Mouse (Mus musculus): ENCODE measurements around the gene Folr1. TPM values are rescaled to one million over a fixed set of nuclear protein-coding genes. Genes with fewer than 3 reads are reported as not detected.

Folr1 gene
- 1.1 and 1.9 TPM in 2 replicates for polyA plus RNA-seq (2014; fragmentation: Nextera tagmentation; extraction: Ambion mirVana)

GRCm38 (mm10) chr7:101870629-101871028, at the start of gene Folr1:
TSS of gene Folr1 (minus strand) at chr7:101870788.
- no peak within 1 kb of the TSS for H3K9ac ChIP-seq (replicated peaks; ENCODE audit: low read depth, low read length)
- WGBS: 62% methylated on average over 2 of the region's 2 CpGs
- no peak for ATAC-seq (ENCODE audit: insufficient number of reproducible peaks, insufficient read depth, low FRiP score, low read depth)
- no peaks in the 10 kb centered on the region for H3K36me3 ChIP-seq (ENCODE audit: control insufficient read depth, insufficient read depth, low read length)
- no peak within 1 kb of the TSS for H3K27ac ChIP-seq (ENCODE audit: low read length)
- H3K4me3 ChIP-seq (ENCODE audit: low read depth, low read length): no peak within 1 kb of the TSS
- H3K4me2 ChIP-seq (replicated peaks; ENCODE audit: low read depth, low read length): no peak within 1 kb of the TSS
- H3K4me1 ChIP-seq (ENCODE audit: control insufficient read depth, insufficient read depth, low read length): no peaks in the 10 kb centered on the region
- H3K9me3 ChIP-seq (ENCODE audit: control insufficient read depth, low read depth, low read length): no peaks in the 10 kb centered on the region
- H3K27me3 ChIP-seq (ENCODE audit: control insufficient read depth, insufficient read depth, low read length): no peaks in the 10 kb centered on the region

- peaks cover 4% of the 10 kb centered on the region; the same call in 1 of the 2 replicates for H3K36me3 ChIP-seq (ENCODE audit: control insufficient read depth, insufficient read depth, low read length)
These were observed 47.5 kb upstream of the Folr1 start for GRCm38 (mm10) chr7:101918071-101918470.

GRCm38 (mm10) chr7:101911982-101912381, 41.4 kb upstream of the Folr1 start:
- no peaks in the 10 kb centered on the region for H3K27me3 ChIP-seq (ENCODE audit: control insufficient read depth, insufficient read depth, low read length)
- H3K9me3 ChIP-seq (ENCODE audit: control insufficient read depth, low read depth, low read length): no peaks in the 10 kb centered on the region
- 68% methylated on average over 3 of the region's 3 CpGs for WGBS
- H3K36me3 ChIP-seq (ENCODE audit: control insufficient read depth, insufficient read depth, low read length): peaks cover 39% of the 10 kb centered on the region
- H3K9ac ChIP-seq (replicated peaks; ENCODE audit: low read depth, low read length): no peak overlapping the region
- H3K4me1 ChIP-seq (ENCODE audit: control insufficient read depth, insufficient read depth, low read length): peaks cover 7% of the 10 kb centered on the region; the same call in 1 of the 2 replicates
- H3K27ac ChIP-seq (ENCODE audit: low read length): no peak overlapping the region
- no peak overlapping the region for H3K4me2 ChIP-seq (replicated peaks; ENCODE audit: low read depth, low read length)
- no peak overlapping the region for H3K4me3 ChIP-seq (ENCODE audit: low read depth, low read length)
- ATAC-seq (ENCODE audit: insufficient number of reproducible peaks, insufficient read depth, low FRiP score, low read depth): no peak

More at GRCm38 (mm10) chr7:101918071-101918470, 47.5 kb upstream of the Folr1 start:
- WGBS: 13% methylated on average over 1 of the region's 1 CpGs
- ATAC-seq (ENCODE audit: insufficient number of reproducible peaks, insufficient read depth, low FRiP score, low read depth): no peak
- H3K9me3 ChIP-seq (ENCODE audit: control insufficient read depth, low read depth, low read length): no peaks in the 10 kb centered on the region
- no peaks in the 10 kb centered on the region for H3K27me3 ChIP-seq (ENCODE audit: control insufficient read depth, insufficient read depth, low read length)
- H3K27ac ChIP-seq (ENCODE audit: low read length): no peak overlapping the region
- H3K4me1 ChIP-seq (ENCODE audit: control insufficient read depth, insufficient read depth, low read length): no peaks in the 10 kb centered on the region
- H3K4me3 ChIP-seq (ENCODE audit: low read depth, low read length): no peak overlapping the region
- no peak overlapping the region for H3K4me2 ChIP-seq (replicated peaks; ENCODE audit: low read depth, low read length)
- H3K9ac ChIP-seq (replicated peaks; ENCODE audit: low read depth, low read length): no peak overlapping the region

GRCm38 (mm10) chr7:101910138-101910537, 39.5 kb upstream of the Folr1 start:
- H3K4me3 ChIP-seq (ENCODE audit: low read depth, low read length): no peak overlapping the region
- peaks cover 13% of the 10 kb centered on the region; the same call in 1 of the 2 replicates for H3K4me1 ChIP-seq (ENCODE audit: control insufficient read depth, insufficient read depth, low read length)
- H3K9ac ChIP-seq (replicated peaks; ENCODE audit: low read depth, low read length): no peak overlapping the region
- no peak overlapping the region for H3K27ac ChIP-seq (ENCODE audit: low read length)
- 87% methylated on average over 4 of the region's 4 CpGs for WGBS
- ATAC-seq (ENCODE audit: insufficient number of reproducible peaks, insufficient read depth, low FRiP score, low read depth): no peak
- no peaks in the 10 kb centered on the region for H3K9me3 ChIP-seq (ENCODE audit: control insufficient read depth, low read depth, low read length)
- peaks cover 39% of the 10 kb centered on the region for H3K36me3 ChIP-seq (ENCODE audit: control insufficient read depth, insufficient read depth, low read length)
- H3K27me3 ChIP-seq (ENCODE audit: control insufficient read depth, insufficient read depth, low read length): no peaks in the 10 kb centered on the region
- no peak overlapping the region for H3K4me2 ChIP-seq (replicated peaks; ENCODE audit: low read depth, low read length)

- Histone ChIP-seq H3K4me3 (ENCODE audit: low read depth, low read length) (no peak overlapping the region), H3K27ac (ENCODE audit: low read length) (no peak overlapping the region), H3K36me3 (ENCODE audit: control insufficient read depth, insufficient read depth, low read length) (peaks cover 39% of the 10 kb centered on the region), H3K4me2 (replicated peaks; ENCODE audit: low read depth, low read length) (no peak overlapping the region), H3K9ac (replicated peaks; ENCODE audit: low read depth, low read length) (no peak overlapping the region), H3K27me3 (ENCODE audit: control insufficient read depth, insufficient read depth, low read length) (no peaks in the 10 kb centered on the region), H3K4me1 (ENCODE audit: control insufficient read depth, insufficient read depth, low read length) (peaks cover 13% of the 10 kb centered on the region; the same call in 1 of the 2 replicates), H3K9me3 (ENCODE audit: control insufficient read depth, low read depth, low read length) (no peaks in the 10 kb centered on the region)
- 78% methylated on average over 4 of the region's 4 CpGs for WGBS
- no peak for ATAC-seq (ENCODE audit: insufficient number of reproducible peaks, insufficient read depth, low FRiP score, low read depth)
These were observed 37.8 kb upstream of the Folr1 start for GRCm38 (mm10) chr7:101908367-101908766.

GRCm38 (mm10) chr7:101906696-101907095, 36.1 kb upstream of the Folr1 start:
- no peaks in the 10 kb centered on the region for H3K9me3 ChIP-seq (ENCODE audit: control insufficient read depth, low read depth, low read length)
- H3K36me3 ChIP-seq (ENCODE audit: control insufficient read depth, insufficient read depth, low read length): peaks cover 23% of the 10 kb centered on the region
- peak overlapping the region; percentile 81 for H3K9ac ChIP-seq (replicated peaks; ENCODE audit: low read depth, low read length)
- 66% methylated on average over 8 of the region's 8 CpGs for WGBS
- H3K27me3 ChIP-seq (ENCODE audit: control insufficient read depth, insufficient read depth, low read length): no peaks in the 10 kb centered on the region
- peak overlapping the region; percentile 63 for H3K4me2 ChIP-seq (replicated peaks; ENCODE audit: low read depth, low read length)
- no peak for ATAC-seq (ENCODE audit: insufficient number of reproducible peaks, insufficient read depth, low FRiP score, low read depth)
- peaks cover 13% of the 10 kb centered on the region; the same call in 1 of the 2 replicates for H3K4me1 ChIP-seq (ENCODE audit: control insufficient read depth, insufficient read depth, low read length)
- H3K27ac ChIP-seq (ENCODE audit: low read length): no peak overlapping the region
- peak overlapping the region; percentile 79 for H3K4me3 ChIP-seq (ENCODE audit: low read depth, low read length)

- 11% methylated on average over 11 of the region's 11 CpGs for WGBS
- H3K27ac ChIP-seq (ENCODE audit: low read length): peak within 1 kb of the TSS; percentile 96
- peaks cover 21% of the 10 kb centered on the region for H3K36me3 ChIP-seq (ENCODE audit: control insufficient read depth, insufficient read depth, low read length)
- no peaks in the 10 kb centered on the region for H3K9me3 ChIP-seq (ENCODE audit: control insufficient read depth, low read depth, low read length)
- peak within 1 kb of the TSS; percentile 79 for H3K4me3 ChIP-seq (ENCODE audit: low read depth, low read length)
- no peak for ATAC-seq (ENCODE audit: insufficient number of reproducible peaks, insufficient read depth, low FRiP score, low read depth)
- H3K9ac ChIP-seq (replicated peaks; ENCODE audit: low read depth, low read length): peak within 1 kb of the TSS; percentile 81
- no peaks in the 10 kb centered on the region for H3K27me3 ChIP-seq (ENCODE audit: control insufficient read depth, insufficient read depth, low read length)
- peaks cover 13% of the 10 kb centered on the region; the same call in 1 of the 2 replicates for H3K4me1 ChIP-seq (ENCODE audit: control insufficient read depth, insufficient read depth, low read length)
- peak within 1 kb of the TSS; percentile 78 for H3K4me2 ChIP-seq (replicated peaks; ENCODE audit: low read depth, low read length)
These were observed 35.7 kb upstream of the Folr1 start, which contains the start of gene Tomt for GRCm38 (mm10) chr7:101906287-101906681. TSS of gene Tomt (minus strand) at chr7:101906359.

GRCm38 (mm10) chr7:101905561-101906286, 35.1 kb upstream of the Folr1 start, which contains the start of gene Lamtor1:
TSS of gene Lamtor1 (plus strand) at chr7:101905904.
- Histone ChIP-seq H3K9ac (replicated peaks; ENCODE audit: low read depth, low read length) (peak within 1 kb of the TSS; percentile 81), H3K36me3 (ENCODE audit: control insufficient read depth, insufficient read depth, low read length) (peaks cover 16% of the 10 kb centered on the region), H3K9me3 (ENCODE audit: control insufficient read depth, low read depth, low read length) (no peaks in the 10 kb centered on the region), H3K4me1 (ENCODE audit: control insufficient read depth, insufficient read depth, low read length) (peaks cover 13% of the 10 kb centered on the region; the same call in 1 of the 2 replicates), H3K4me2 (replicated peaks; ENCODE audit: low read depth, low read length) (peak within 1 kb of the TSS; percentile 78), H3K4me3 (ENCODE audit: low read depth, low read length) (peak within 1 kb of the TSS; percentile 79), H3K27ac (ENCODE audit: low read length) (peak within 1 kb of the TSS; percentile 96), H3K27me3 (ENCODE audit: control insufficient read depth, insufficient read depth, low read length) (no peaks in the 10 kb centered on the region)
- ATAC-seq (ENCODE audit: insufficient number of reproducible peaks, insufficient read depth, low FRiP score, low read depth): peak; percentile 97
- under 1% methylated on average over 61 of the region's 61 CpGs for WGBS
